Mouse (Mus musculus): ENCODE measurements around the gene Fam20b. TPM values are rescaled to one million over a fixed set of nuclear protein-coding genes. Genes with fewer than 3 reads are reported as not detected.

Gene Fam20b
- polyA plus RNA-seq, 1 experiment = not detected

DNA sequence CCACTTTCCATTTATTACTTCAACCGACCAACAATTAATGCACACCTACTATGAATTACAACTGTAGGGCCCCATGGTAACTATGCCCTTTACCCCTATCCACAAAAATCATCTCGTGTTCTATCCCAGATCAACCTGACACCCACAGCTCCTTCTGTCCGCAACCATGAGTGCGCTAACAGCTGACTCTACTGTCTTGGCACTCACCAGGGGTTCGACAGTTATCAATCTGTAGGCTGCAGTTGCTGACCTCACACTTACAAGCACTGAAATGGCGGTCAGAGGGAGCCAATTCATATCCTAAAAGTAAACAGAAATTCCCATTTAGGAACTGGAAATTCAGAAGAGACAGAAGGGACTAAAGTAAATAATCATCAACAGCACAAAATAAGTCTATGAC is 2.2 kb downstream of the Fam20b start:
- no peak for TF ChIP-seq CTCF (IDR thresholded peaks at IDR 0.05; ENCODE audit: insufficient read depth, low read depth, low read length)
- no peak for TF ChIP-seq POLR2A (IDR thresholded peaks at IDR 0.05; ENCODE audit: insufficient read depth, low read depth, low read length)
- peaks cover 2% of the 10 kb centered on the region; the same call in 1 of the 2 replicates for H3K4me1 ChIP-seq (ENCODE audit: control insufficient read depth, insufficient read depth, low read length)
- H3K4me3 ChIP-seq (ENCODE audit: insufficient read depth, low read depth, low read length) = no peak overlapping the region
- WGBS = 93% methylated on average over 6 of the region's 6 CpGs
- no peak overlapping the region for H3K27ac ChIP-seq (ENCODE audit: insufficient read depth, low read depth, low read length)

DNA sequence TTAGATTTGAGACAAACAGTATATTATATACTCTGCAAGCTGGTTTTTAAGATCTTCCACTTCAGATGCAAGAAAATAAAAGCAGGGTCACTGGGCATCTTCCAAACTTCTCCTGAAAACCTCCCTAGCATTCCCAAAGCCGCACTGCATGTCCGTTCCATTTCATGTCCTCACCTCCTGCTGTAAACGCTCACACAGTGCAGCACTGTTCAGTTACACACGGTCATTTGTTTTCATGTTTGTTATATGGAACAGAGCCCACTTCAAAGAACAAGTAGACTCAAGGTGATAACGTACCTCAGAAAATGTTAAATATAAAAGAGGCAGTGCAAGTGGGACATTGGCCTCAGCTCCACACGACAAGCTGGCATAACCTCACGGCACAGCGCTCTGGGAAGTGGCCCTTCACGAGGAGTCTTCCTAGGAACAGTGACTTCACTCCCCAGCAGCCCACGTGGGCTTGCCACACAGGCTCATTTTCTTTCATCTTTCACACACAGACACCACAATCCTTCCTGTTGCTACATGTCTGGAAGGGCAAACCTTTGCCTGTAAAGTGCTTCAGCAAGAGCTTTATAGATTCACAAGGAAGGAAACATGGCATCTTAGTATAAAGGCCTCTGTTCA is 8.3 kb downstream of the Fam20b start:
- no peak for TF ChIP-seq CTCF (IDR thresholded peaks at IDR 0.05; ENCODE audit: insufficient read depth, low read depth, low read length)
- no peak for TF ChIP-seq POLR2A (IDR thresholded peaks at IDR 0.05; ENCODE audit: insufficient read depth, low read depth, low read length)
- WGBS = 51% methylated on average over 10 of the region's 10 CpGs
- no peak overlapping the region for H3K4me3 ChIP-seq (ENCODE audit: insufficient read depth, low read depth, low read length)

DNA sequence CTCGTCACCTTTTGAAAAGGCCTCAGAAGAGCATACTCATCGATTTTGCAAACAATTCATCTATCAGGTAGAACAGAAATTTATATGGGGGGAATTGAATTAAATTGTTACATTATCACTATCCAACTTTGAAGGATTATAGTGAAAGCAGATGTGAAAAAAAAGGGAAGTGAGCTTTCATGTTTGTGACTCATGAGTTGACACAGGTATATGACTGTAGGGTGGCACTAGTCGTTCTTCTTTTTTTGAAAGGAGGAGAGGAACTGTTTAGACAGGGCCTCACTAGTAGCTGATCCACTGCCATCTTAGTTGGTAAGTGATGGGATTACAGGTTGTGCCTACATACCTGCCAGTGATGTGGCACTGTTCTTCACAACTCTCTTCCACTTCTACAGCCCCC is 10.2 kb downstream of the Fam20b start:
- Histone ChIP-seq H3K4me1 (ENCODE audit: control insufficient read depth, insufficient read depth, low read length) (peaks cover 8% of the 10 kb centered on the region), H3K4me3 (ENCODE audit: insufficient read depth, low read depth, low read length) (no peak overlapping the region), H3K27ac (ENCODE audit: insufficient read depth, low read depth, low read length) (no peak overlapping the region)
- TF ChIP-seq CTCF (IDR thresholded peaks at IDR 0.05; ENCODE audit: insufficient read depth, low read depth, low read length) = no peak
- no peak for TF ChIP-seq POLR2A (IDR thresholded peaks at IDR 0.05; ENCODE audit: insufficient read depth, low read depth, low read length)
- WGBS = 96% methylated on average over 3 of the region's 3 CpGs

More for the DNA sequence above, 8.3 kb downstream of the Fam20b start:
- Histone ChIP-seq H3K4me1 (ENCODE audit: control insufficient read depth, insufficient read depth, low read length) (peaks cover 8% of the 10 kb centered on the region), H3K27ac (ENCODE audit: insufficient read depth, low read depth, low read length) (0 out of 2 replicates have a peak overlapping the region, but pooled peaks have one; percentile 15)

DNA sequence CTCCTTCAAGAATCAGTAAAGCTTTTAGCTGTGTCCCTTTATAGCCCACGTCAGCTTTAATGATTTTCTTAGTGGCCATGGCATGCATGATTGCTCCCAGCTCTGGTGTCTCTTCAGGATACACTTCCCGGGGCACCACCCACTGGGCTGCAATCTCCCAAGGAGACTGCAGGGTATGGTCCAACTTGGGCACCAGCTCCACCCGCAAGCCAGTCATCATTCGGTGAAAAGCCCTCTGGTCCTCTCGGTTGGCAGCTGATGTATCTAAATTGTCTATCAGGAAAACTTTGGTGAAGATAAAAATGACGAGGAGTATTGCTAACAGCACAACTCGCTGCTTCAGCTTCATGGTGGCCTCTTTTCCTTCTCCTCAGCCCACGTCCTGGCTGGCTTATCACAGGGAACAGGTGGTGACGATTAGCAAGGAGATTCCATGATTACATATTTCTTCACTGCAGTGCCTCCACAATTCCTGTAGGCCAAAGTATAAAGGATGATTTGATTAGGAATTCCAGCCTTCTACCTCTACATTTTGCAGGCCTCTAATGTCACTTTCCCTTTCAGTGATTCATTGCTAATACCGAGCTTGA is 13.1 kb downstream of the Fam20b start:
- Histone ChIP-seq H3K27ac (ENCODE audit: insufficient read depth, low read depth, low read length) (no peak overlapping the region), H3K4me3 (ENCODE audit: insufficient read depth, low read depth, low read length) (no peak overlapping the region), H3K4me1 (ENCODE audit: control insufficient read depth, insufficient read depth, low read length) (peaks cover 7% of the 10 kb centered on the region)
- TF ChIP-seq POLR2A (IDR thresholded peaks at IDR 0.05; ENCODE audit: insufficient read depth, low read depth, low read length) = no peak
- 84% methylated on average over 10 of the region's 10 CpGs for WGBS

DNA sequence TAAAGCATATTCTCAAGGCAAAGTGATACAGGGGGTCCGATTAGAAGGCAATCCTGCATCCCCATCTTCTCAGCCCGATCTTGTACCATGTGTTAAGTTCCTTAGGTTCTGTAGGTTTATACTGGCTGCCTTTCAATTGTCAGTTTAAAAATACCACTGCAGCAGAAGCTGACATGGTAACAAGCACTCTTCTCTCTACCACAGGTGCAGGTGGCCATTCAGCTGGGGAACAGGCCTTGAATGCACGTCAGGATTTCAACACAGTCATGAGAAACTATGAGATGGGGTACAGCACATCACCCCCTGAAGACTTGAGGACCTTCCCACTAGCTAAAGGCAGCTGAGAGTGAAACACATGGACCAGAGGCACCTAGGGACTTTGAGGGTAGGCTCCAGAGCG is 15.4 kb downstream of the Fam20b start:
- Histone ChIP-seq H3K27ac (ENCODE audit: insufficient read depth, low read depth, low read length) (no peak overlapping the region), H3K4me1 (ENCODE audit: control insufficient read depth, insufficient read depth, low read length) (no peaks in the 10 kb centered on the region; the same call in 1 of the 2 replicates), H3K4me3 (ENCODE audit: insufficient read depth, low read depth, low read length) (no peak overlapping the region)
- TF ChIP-seq POLR2A (IDR thresholded peaks at IDR 0.05; ENCODE audit: insufficient read depth, low read depth, low read length) (no peak), CTCF (IDR thresholded peaks at IDR 0.05; ENCODE audit: insufficient read depth, low read depth, low read length) (no peak)
- 82% methylated on average over 4 of the region's 4 CpGs for WGBS

DNA sequence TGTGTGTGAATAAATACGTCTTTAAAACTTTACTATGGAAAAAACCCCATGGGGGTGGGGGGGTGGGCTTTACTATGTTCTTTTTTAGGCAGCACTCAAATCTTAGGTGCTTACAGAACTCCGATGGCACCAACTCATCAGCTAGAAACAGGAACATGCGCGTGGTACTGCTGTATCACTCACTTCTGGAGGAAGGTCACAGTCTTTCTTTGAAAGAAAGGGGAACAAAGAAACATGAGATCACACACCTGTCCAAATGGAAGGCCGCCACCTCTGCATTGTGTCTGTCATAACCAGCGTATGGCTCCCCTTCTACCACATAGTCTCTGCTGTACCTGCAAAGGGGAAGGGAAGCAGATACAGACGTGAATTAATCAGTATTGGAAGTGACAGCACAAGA is 16.7 kb downstream of the Fam20b start:
- H3K27ac ChIP-seq (ENCODE audit: insufficient read depth, low read depth, low read length) = no peak overlapping the region
- H3K4me3 ChIP-seq (ENCODE audit: insufficient read depth, low read depth, low read length) = no peak overlapping the region
- 92% methylated on average over 7 of the region's 7 CpGs for WGBS
- TF ChIP-seq POLR2A (IDR thresholded peaks at IDR 0.05; ENCODE audit: insufficient read depth, low read depth, low read length) (no peak), CTCF (IDR thresholded peaks at IDR 0.05; ENCODE audit: insufficient read depth, low read depth, low read length) (no peak)
- no peaks in the 10 kb centered on the region; the same call in 1 of the 2 replicates for H3K4me1 ChIP-seq (ENCODE audit: control insufficient read depth, insufficient read depth, low read length)

GRCm38 (mm10) chr1:156686025-156686661 is 32.7 kb downstream of the Fam20b start:
- Histone ChIP-seq H3K4me1 (ENCODE audit: control insufficient read depth, insufficient read depth, low read length) (peaks cover 6% of the 10 kb centered on the region; the same call in 1 of the 2 replicates), H3K27ac (ENCODE audit: insufficient read depth, low read depth, low read length) (no peak overlapping the region), H3K4me3 (ENCODE audit: insufficient read depth, low read depth, low read length) (no peak overlapping the region)
- WGBS = 69% methylated on average over 7 of the region's 7 CpGs
- TF ChIP-seq CTCF (IDR thresholded peaks at IDR 0.05; ENCODE audit: insufficient read depth, low read depth, low read length) (no peak), POLR2A (IDR thresholded peaks at IDR 0.05; ENCODE audit: insufficient read depth, low read depth, low read length) (no peak)

DNA sequence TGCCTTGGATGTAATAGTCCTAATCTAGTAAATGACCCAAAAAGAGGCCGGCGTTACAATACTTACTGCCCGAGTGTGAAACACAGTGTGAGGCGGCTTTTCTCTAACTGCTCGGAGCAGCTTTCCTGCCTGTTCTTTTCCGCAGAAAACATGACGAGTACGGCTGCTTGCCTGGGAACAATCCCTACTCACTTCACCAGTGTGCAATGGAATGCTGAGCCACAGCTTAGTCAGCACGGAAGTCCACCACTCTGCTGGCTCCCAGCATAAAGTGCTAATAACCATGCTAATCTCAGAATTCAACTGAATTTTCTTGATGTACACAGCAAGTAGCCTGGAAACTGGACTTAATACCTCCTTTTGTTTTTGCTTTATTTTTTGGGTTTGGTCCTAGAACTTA is 39.3 kb downstream of the Fam20b start:
- 64% methylated on average over 9 of the region's 9 CpGs for WGBS
- Histone ChIP-seq H3K4me1 (ENCODE audit: control insufficient read depth, insufficient read depth, low read length) (peaks cover under 1% of the 10 kb centered on the region; the same call in 1 of the 2 replicates), H3K4me3 (ENCODE audit: insufficient read depth, low read depth, low read length) (no peak overlapping the region), H3K27ac (ENCODE audit: insufficient read depth, low read depth, low read length) (no peak overlapping the region)
- TF ChIP-seq POLR2A (IDR thresholded peaks at IDR 0.05; ENCODE audit: insufficient read depth, low read depth, low read length) (no peak), CTCF (IDR thresholded peaks at IDR 0.05; ENCODE audit: insufficient read depth, low read depth, low read length) (no peak)

GRCm38 (mm10) chr1:156677230-156677629 is 41.7 kb downstream of the Fam20b start:
- Histone ChIP-seq H3K4me1 (ENCODE audit: control insufficient read depth, insufficient read depth, low read length) (peaks cover 17% of the 10 kb centered on the region), H3K27ac (ENCODE audit: insufficient read depth, low read depth, low read length) (no peak overlapping the region), H3K4me3 (ENCODE audit: insufficient read depth, low read depth, low read length) (no peak overlapping the region)
- WGBS = 89% methylated on average over 3 of the region's 3 CpGs
- TF ChIP-seq POLR2A (IDR thresholded peaks at IDR 0.05; ENCODE audit: insufficient read depth, low read depth, low read length) = no peak
- no peak for TF ChIP-seq CTCF (IDR thresholded peaks at IDR 0.05; ENCODE audit: insufficient read depth, low read depth, low read length)

Data from olfactory bulb, adult 2 months (tissue).